21 mouse cellular contexts compared by ENCODE assay signal in the genomic region with DNA sequence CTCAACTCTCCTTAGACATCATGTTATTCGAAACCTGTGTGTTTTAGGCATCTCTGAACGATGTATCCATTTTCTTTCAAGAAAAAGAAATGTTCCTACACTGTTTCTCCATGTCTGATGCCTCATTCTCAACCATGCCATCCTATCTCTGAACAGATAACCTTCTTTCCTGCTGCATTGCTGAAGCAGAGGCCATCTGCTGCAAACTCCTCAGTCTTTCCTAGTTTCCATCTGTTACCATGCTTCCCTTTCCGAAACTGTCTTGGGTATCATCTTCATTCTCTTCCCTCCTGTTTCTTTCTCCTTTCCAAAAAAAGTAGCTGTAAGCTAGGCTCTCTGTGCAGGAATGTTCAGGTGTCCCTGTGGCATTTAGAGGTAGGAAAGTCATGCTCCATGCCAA.
"Had no signal": no experiment of that assay in that cellular context is flagged by ENCODE, and none has a peak within 500 bp of the region (broad histone marks: within the 10 kb centered on the region; RNA-seq: fewer than 3 reads in every experiment).

No protein-coding gene starts in this region.

- DNase-seq: kidney, adult 11 months; kidney, adult 8-10 months; kidney, postnatal 10 days; kidney, postnatal 36 days; left cerebral cortex, postnatal 4 days; liver, postnatal 0 days; lung, embryonic 14.5 days; thymus, adult 18-20 months; thymus, postnatal 36 days had no signal

- H3K27ac ChIP-seq: intestine, embryonic 15.5 days; kidney, embryonic 15.5 days; limb, embryonic 12.5 days; limb, embryonic 15.5 days; liver, embryonic 14.5 days; macrophage; midbrain, embryonic 12.5 days; midbrain, embryonic 15.5 days; neural tube, embryonic 12.5 days; neural tube, embryonic 15.5 days had no signal

- H3K4me2 ChIP-seq: intestine, embryonic 15.5 days; kidney, embryonic 15.5 days; limb, embryonic 12.5 days; limb, embryonic 15.5 days; liver, embryonic 11.5 days; lung, embryonic 14.5 days; midbrain, embryonic 12.5 days; midbrain, embryonic 15.5 days; neural tube, embryonic 12.5 days; neural tube, embryonic 15.5 days had no signal

- H3K36me3 ChIP-seq: intestine, embryonic 15.5 days; kidney, embryonic 15.5 days; limb, embryonic 12.5 days; limb, embryonic 15.5 days; midbrain, embryonic 12.5 days; midbrain, embryonic 15.5 days; neural tube, embryonic 12.5 days; neural tube, embryonic 15.5 days had no signal

- H3K9me3 ChIP-seq: intestine, embryonic 15.5 days; kidney, embryonic 15.5 days; limb, embryonic 12.5 days; limb, embryonic 15.5 days; midbrain, embryonic 12.5 days; midbrain, embryonic 15.5 days; neural tube, embryonic 12.5 days; neural tube, embryonic 15.5 days had no signal

- ATAC-seq: intestine, embryonic 15.5 days; liver, postnatal 0 days; lung, postnatal 0 days; midbrain, embryonic 15.5 days had no signal

- H3K4me3 ChIP-seq: intestine, embryonic 15.5 days; kidney, embryonic 15.5 days; limb, embryonic 12.5 days; limb, embryonic 15.5 days; midbrain, embryonic 12.5 days; midbrain, embryonic 15.5 days; neural tube, embryonic 12.5 days; neural tube, embryonic 15.5 days had no signal

- H3K9ac ChIP-seq: intestine, embryonic 15.5 days; kidney, embryonic 15.5 days; limb, embryonic 12.5 days; limb, embryonic 15.5 days; liver, embryonic 14.5 days; liver, postnatal 0 days; lung, embryonic 14.5 days; midbrain, embryonic 12.5 days; midbrain, embryonic 15.5 days; neural tube, embryonic 12.5 days; neural tube, embryonic 15.5 days had no signal

- H3K27me3 ChIP-seq: intestine, embryonic 15.5 days; kidney, embryonic 15.5 days; limb, embryonic 12.5 days; limb, embryonic 15.5 days; midbrain, embryonic 12.5 days; midbrain, embryonic 15.5 days; neural tube, embryonic 12.5 days; neural tube, embryonic 15.5 days had no signal

- H3K4me1 ChIP-seq: intestine, embryonic 15.5 days; kidney, embryonic 15.5 days; limb, embryonic 15.5 days; midbrain, embryonic 12.5 days; midbrain, embryonic 15.5 days; neural tube, embryonic 12.5 days; neural tube, embryonic 15.5 days had no signal
